Mouse (Mus musculus) CH12.LX (cell line): Measurements from ENCODE around the gene Anp32a.
A peak's percentile ranks its signal among the peaks of the same experiment; 100 is the strongest.

Experiments
- CHD2 ChIP-seq: IDR thresholded peaks from 2 replicates; pipeline ENCODE4 v1.6.1; 2011; ENCODE audit warnings: low read length, improper control_type of control experiment
- CTCF ChIP-seq, 2 experiments: IDR thresholded peaks in 1 of 2; conservative IDR thresholded peaks in 1 of 2; 2 replicates each; pipeline ENCODE4 v1.5.1; 2011 to 2012; ENCODE audit warnings: low read depth in 2 of 2, low read length in 2 of 2, improper control_type of control experiment in 1 of 2, inconsistent platforms in 1 of 2, mild to moderate bottlenecking in 1 of 2, moderate library complexity in 1 of 2
- E2F4 ChIP-seq: IDR thresholded peaks from 2 replicates; pipeline ENCODE4 v1.6.1; 2011; ENCODE audit warnings: low read depth, low read length, improper control_type of control experiment; ENCODE audit not compliant: insufficient replicate concordance
- EP300 ChIP-seq: IDR thresholded peaks from 2 replicates; pipeline ENCODE4 v1.6.1; 2011; ENCODE audit warnings: low read length, improper control_type of control experiment
- ETS1 ChIP-seq: conservative IDR thresholded peaks from 2 replicates; pipeline ENCODE4 v1.6.1; 2012; ENCODE audit warnings: low read depth, mild to moderate bottlenecking, inconsistent platforms, low read length, improper control_type of control experiment, moderate library complexity
- JUND ChIP-seq: conservative IDR thresholded peaks from 2 replicates; pipeline ENCODE4 v1.6.1; 2011; ENCODE audit warnings: low read depth, low read length, improper control_type of control experiment
- MAFK ChIP-seq: IDR thresholded peaks from 2 replicates; pipeline ENCODE4 v1.6.1; 2011; ENCODE audit warnings: low read length, improper control_type of control experiment; ENCODE audit not compliant: insufficient replicate concordance
- NRF1 ChIP-seq: IDR thresholded peaks from 2 replicates; pipeline ENCODE4 v1.6.1; 2014; ENCODE audit warnings: low read depth, mild to moderate bottlenecking, inconsistent platforms, low read length, improper control_type of control experiment, moderate library complexity
- RCOR1 ChIP-seq: conservative IDR thresholded peaks from 2 replicates; pipeline ENCODE4 v1.6.1; 2012; ENCODE audit warnings: low read depth, mild to moderate bottlenecking, inconsistent platforms, low read length, improper control_type of control experiment
- USF1 ChIP-seq: IDR thresholded peaks from 2 replicates; pipeline ENCODE4 v1.6.1; 2014; ENCODE audit warnings: low read depth, mild to moderate bottlenecking, inconsistent platforms, low read length, improper control_type of control experiment
- USF2 ChIP-seq: conservative IDR thresholded peaks from 2 replicates; pipeline ENCODE4 v1.6.1; 2011; ENCODE audit warnings: low read depth, low read length, improper control_type of control experiment
- ZC3H11A ChIP-seq: IDR thresholded peaks from 2 replicates; pipeline ENCODE4 v1.6.1; 2012; ENCODE audit warnings: low read depth, mild to moderate bottlenecking, inconsistent platforms, low read length, improper control_type of control experiment

DNA sequence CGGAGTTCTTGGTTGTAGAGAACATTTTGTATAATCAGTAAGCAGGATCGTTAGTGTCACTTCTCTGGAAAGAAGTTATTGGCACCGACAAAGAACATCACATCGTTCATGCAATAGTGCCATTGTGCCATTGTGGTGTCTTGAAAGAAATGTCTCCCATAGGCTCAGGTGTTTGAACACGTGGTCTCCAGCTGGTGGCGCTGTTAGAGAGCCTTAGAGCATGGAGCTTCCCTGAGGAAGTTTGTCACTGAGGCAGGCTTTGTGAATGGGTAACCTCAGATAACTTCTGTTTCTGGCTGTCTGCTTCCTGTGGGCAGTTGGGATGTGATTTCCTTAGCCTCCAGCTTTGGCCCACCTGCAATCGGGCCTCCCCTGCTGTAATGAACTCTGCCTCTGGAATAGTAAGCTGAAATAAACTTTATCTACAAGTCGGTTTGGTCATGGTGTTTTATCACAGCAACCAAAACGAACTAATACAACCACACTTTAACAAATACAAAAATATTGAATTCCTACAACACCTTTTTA lies 6.7 kb upstream of the Anp32a start:
- no peak for TF ChIP-seq MAFK
- TF ChIP-seq NRF1, result no peak
- no peak for TF ChIP-seq ETS1
- TF ChIP-seq ZC3H11A, result no peak
- no peak for TF ChIP-seq EP300
- TF ChIP-seq CHD2, result no peak
- TF ChIP-seq E2F4, result no peak
- no peak for TF ChIP-seq JUND
- TF ChIP-seq CTCF (conservative IDR thresholded peaks at IDR 0.05 in 1 of 2, IDR thresholded peaks at IDR 0.05 in 1 of 2; ENCODE audit: low read depth in 2 of 2, low read length in 2 of 2), result peak in 1 of 2 experiments; percentile 43; a peak in 2 of 4 replicates
- TF ChIP-seq RCOR1, result no peak
- no peak for TF ChIP-seq USF1
- TF ChIP-seq USF2, result no peak
